Mouse (Mus musculus) urinary bladder, postnatal 4 days (tissue): ENCODE data around the gene Psen1.
A peak's percentile ranks its signal among the peaks of the same experiment; 100 is the strongest.

Source experiments
- DNase-seq, 2 experiments: peaks; one replicate each; pipeline ENCODE4 v3.0.0; 2021 to 2022; ENCODE audit warnings: low spot score in 2 of 2

Gene Psen1

DNA sequence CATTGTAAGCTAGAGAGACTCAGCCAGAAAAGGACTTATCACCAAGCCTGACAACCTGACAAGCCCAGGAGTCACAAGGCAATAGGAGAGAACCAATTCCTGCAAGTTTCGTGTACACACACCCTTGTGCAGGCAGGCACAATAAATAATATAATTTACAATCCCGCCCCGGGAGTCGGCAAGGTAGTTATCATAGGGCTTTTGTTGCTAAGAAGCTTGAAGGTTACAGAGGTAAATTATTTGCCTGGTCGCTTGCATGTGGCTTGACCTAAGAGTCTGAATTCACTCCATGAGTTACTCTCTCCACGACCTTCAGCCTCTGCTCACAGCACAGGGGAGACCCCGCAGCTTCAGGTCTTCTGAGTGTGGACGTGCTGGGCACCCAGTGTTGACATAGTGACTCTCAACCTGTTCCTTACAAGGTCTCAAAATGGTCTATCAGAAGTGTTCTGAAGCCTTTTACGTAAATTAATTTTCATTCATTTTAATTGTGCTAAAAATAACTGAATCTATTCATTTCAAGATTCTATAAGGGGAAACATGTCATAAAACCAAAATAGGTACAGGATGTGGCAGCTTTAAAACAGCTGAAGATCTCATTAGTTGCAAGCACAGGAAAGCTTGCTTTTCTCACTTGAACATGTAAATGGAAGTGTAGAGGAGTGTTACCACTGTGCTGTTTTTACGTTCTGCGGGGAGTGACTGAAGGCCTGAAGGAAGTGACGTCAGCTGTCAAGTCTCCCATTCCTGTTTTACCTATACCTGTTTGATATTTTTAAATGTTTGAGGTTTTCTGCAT, 38.8 kb downstream of the Psen1 start:
- no peak for DNase-seq

DNA sequence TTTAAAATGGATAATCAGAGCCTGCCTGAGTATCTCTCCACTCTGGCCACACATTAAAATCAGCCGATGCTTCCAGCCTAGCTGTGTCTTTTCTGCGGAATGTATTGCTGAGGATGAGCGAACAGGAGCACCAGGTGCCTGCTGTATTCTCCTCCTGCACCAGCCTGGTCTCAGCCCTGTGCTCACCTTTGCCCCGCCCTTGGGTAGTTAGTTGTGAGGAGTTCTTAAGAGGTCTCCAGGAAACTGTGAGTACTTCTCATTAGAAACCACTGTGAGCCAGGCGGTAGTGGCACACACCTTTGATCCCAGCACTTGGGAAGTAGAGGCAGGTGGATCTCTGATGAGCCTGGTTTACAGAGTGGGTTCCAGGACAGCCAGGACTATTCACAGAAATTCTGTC, 44.3 kb downstream of the Psen1 start:
- no peak for DNase-seq

DNA sequence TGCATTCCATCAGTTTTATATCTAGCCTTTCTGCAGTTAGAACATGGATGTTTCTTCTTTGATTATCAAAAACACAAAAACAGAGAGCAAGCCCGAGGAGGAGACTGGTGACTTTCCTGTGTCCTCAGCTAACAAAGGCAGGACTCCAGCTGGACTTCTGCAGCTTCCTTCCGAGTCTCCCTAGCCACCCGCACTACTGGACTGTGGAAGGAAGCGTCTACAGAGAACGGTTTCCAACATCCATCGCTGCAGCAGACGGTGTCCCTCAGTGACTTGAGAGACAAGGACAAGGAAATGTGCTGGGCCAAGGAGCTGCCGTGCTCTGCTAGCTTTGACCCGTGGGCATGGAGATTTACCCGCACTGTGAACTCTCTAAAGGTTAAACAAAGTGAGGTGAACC, 46.1 kb downstream of the Psen1 start:
- no peak for DNase-seq

DNA sequence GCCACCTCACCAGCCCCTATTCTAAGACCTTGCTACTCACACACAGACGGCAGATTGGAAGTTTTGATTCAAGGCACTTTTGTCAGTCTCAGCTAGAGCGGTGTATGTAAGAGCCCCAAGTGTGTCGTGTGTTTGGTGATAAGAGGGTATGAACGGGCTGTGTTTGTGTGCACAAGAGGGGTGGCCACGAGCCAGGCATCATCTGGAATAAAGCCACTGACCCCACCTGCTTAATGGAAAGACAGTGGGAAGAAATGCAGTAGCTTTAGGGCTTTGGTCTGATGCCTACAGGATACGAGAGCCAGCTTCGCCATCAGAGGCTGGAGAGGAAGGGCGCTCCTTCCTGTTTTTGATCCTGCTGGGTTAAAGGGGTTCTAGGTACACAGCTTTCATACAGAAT, 48.3 kb downstream of the Psen1 start:
- no peak for DNase-seq

DNA sequence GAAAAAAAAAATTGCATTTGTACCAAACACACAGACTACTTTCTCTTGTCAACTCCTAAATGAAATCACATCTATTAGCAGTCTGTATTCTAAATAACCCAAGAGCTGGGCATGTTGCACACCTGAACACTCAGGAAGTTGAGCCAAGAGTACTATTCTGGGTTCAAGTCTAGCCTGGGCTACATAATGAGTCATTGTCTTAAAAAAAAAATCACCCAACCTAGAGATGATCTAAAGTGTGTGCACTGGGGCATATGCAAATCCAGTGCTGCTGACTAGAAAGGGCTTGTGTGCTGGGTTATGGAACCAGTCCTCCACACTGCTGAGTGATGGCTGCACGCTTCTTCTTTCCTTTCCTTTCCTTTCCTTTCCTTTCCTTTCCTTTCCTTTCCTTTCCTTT, 50.7 kb downstream of the Psen1 start:
- DNase-seq = no peak

DNA sequence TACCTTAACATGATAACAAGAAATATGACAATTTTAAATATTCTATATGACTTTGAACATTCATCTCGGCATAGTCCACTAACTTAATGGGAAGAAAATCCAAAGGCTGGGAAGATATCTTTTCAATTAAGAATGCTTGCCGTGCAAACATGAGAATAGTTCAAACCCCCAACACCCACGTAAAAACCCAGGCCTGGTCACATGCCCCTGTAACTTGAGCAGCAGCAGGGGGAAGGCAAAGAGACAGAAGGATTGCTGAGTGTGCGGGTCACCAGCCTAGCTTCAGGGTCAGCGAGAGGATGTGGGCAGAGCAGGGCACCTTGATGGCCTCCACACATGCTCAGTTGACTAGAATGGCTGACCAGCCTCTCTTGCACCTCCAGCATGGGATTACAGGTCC, 53.8 kb downstream of the Psen1 start:
- DNase-seq = no peak

DNA sequence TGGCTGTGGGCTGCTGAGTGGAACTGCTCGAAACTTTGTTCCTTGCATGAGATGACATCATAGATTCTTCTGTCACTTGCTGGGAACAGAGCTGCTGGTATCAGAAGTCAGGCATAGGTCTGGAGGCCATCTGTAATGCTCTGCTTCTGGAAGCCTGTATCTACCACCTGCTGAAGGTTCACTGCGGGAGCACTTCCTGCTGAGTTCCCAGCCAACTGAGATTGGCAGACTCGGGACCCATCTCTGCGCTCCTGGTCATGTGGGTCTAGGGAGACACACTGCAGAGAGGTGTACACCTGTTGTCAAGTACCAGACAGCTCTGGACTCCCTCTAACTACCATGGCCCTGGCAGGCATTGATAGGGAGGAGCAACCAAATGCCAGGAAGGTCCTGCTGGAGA, 54.9 kb downstream of the Psen1 start:
- no peak for DNase-seq

DNA sequence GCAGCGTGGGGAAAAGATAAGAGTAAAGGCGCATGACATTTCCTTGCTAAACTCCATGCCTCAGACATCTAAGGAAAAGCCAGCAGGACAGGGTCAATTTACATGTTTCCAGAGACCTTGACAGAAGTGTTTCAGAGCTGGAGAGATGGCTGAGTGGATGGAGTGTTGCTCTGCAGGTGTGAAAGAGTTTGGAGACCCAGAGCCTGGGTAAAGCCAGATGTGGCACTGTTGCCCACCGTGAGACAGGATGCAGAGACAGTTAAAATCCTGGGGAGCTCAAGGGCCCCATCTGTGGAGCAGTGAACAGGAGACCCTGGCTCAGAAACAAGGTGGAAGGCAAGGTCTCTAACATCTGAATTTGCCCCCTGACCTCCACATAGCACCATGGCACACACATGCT, 55.8 kb downstream of the Psen1 start:
- no peak for DNase-seq

DNA sequence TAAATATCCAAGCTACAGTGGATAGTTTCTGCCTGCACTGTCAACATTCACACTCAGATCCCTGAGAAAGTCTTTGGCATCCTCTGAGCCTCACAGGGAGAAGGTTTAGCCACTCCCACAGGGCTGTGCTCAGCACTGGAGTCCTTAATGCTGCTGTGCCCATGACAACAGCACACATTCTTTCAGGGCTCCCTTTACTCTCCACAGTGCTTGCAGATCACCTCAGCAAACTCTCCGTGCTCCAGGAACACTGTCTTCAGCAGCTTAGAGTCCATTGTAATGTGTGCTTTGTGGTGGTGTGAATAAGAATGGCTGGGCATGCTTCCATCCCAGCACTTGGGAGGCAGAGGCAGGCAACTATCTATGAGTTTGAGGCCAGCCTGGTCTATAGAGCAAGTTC, 61.2 kb downstream of the Psen1 start:
- DNase-seq = no peak

DNA sequence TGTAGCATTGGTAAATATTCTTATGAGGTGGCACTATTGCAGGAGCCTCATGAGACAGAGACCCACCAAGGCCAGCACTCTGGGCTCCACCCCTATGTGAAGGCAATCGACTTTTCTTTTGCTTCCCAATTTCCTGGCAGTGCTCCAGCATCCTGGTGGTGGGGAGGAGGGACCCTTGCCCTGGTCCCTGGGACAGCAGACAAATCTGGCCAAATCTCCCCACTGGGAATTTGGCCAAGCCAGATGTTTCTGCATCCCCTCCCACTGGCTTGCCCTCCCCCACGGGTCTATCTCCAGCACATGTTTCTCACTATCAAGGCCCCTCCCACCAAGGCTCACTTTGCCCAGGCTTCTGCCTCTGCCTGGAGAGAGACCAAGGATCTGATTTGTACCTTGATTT, 64.5 kb downstream of the Psen1 start:
- DNase-seq = peak in 1 of 2 experiments; percentile 58

DNA sequence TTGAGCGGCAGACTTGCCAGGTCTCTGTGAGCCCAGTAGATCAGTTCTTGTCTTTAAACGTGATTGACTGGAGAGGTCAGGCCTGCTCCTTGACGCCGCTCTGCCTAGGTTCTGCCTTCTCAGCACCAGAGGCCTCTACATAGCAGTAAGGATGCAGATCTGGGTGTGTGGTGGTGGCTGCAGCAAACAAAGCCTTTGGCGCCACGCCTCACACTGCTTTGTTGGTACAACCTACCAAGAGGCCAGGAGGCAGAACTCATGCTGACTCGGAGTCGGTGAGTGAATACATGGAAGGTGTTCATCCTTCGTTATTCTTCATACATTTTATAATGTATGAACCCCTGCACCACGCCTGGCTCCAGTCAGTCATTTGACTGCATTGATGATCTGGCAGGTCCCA, 70.8 kb downstream of the Psen1 start:
- DNase-seq = no peak

DNA sequence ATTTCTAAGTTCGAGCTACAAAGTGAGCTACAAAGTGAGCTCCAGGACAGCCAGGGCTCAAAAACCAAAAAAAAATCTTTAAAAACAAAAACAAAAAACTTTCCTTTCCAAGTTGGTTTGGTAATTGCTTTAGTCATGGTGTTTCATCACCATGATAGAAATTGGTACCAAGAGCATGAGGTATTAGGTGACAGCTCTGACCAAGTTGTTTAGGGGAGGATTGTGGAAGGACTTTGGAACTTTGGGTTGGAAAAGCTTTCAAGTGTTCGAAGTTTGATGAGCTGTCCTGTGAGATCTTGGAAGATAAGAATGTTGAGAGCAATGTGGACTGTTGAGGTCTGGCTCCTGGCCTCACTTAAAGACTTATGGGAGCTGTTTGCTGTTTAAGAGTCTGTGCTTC, 72.2 kb downstream of the Psen1 start:
- DNase-seq = no peak

DNA sequence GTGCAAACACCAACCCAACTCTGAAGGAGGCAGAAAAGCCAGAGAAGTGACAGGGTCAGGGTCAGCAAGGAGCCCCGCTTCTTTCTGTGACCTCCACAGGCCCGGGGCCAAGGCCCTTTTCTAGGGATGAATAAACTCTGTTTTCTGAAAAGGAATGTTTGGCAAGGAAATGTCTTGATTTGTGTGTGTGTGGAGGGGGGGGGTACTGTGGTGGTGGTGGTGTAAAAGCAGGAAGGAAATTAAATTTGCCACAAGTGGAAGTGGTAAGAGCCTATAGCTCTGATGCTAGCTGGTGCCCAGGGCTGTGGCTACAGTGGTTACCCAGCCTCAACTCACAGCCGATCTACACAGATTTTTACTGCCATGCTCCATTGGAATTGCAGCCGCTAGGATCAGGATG, 74.8 kb downstream of the Psen1 start:
- no peak for DNase-seq

DNA sequence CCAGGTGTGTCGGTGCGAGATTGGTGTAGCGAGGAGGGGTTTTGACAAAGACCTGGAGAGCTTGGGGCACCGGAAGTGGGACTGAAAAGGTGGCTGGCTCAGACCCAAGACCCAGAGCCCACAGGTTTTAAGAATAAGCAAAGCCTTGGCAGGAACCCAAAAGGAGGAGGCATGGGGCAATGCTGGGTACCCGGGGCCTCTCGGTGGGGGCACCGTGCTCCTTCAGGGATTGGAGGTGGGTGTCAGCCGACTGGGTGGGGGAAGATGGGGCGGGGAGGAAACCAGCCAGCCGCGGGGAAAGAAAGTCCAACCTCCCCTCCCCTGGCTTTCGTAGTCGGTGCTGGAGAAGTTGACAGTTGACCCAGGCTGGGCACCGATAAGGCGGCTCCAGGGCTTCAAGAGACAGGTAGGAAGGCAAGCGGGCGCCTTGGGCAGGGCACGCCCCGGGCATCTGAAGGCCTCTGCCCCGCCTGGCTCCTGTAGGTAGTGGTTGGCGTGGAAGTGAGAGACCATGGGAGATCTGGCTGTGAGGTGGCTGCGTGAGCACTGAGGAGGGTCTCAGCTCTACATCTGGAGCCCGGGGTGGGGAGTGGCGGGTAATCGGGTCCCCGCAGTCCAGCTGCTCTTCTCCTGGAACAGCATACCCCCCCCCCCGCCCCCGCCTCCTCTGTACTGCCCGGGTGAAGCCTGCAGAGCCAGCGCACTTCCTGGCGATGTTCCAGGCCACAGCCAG, 75.5 kb downstream of the Psen1 start, which contains the start of gene Papln:
Gene Papln, plus strand, starts transcription at position 324 of the 733 bp plus-strand sequence.
- no peak for DNase-seq

DNA sequence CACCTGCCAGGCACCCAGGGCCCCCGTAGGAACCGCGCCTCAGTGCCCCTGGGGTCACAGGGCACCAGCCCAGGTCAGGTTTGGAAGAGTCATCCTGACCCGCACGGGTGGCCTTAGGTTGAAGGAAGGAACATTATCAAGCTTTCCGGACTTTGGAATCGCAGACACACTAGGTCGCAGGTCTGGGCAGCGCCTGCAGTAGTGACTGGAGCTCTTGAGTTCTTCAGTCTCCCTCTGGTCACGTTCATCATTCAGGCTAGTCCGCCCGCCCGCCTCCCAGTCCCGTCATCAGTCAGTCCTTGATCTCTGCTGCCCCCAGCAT, 76.1 kb downstream of the Psen1 start:
- DNase-seq = no peak

DNA sequence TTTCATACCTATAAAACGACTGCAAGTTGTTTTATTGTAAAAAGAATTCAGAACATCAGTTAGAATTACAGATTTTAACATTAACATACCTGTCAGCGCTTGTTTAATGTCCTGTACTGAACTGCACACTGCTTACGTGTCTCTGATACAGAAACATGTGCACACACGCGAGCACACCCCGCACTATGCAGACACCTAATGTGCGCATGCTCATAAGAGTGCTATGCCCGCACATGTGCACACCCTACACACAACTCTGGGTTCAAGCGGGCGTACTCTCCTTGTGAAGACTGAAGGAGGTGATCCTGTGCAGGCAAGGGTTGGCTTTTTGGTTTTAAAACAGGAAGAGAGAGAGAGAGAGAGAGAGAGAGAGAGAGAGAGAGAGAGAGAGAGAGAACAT, 76.6 kb downstream of the Psen1 start:
- no peak for DNase-seq

DNA sequence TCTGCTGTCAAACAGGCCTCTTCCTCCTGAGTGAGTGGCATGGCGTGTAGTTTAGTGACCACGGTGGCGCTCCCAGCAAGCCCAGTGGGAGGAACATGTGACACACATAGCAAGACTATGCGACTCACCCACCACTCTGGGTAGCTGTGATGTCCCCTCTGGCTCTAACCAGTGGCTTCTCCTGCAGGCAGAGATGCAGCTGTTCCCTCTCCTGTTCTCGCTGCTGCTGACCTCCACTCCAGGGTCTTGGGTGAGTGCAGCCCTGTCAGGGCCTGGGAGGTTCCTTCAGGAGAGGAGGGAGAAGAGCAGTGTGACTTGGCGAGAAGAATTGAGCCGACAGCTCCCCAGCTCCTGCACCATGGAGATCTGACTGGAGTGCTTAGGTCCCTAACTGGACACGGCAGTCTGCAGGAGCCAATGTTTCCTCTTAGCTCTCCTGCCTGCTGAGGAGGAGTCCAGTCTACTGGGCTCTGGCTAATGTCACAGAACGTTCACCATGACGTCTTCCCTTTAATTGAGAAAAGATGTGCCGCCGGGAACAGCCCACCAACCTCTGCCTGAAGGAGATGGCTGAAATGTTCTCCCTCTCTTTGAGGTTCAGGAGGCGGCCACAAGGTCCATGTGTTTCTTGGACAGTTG, 78.1 kb downstream of the Psen1 start:
- DNase-seq = no peak

DNA sequence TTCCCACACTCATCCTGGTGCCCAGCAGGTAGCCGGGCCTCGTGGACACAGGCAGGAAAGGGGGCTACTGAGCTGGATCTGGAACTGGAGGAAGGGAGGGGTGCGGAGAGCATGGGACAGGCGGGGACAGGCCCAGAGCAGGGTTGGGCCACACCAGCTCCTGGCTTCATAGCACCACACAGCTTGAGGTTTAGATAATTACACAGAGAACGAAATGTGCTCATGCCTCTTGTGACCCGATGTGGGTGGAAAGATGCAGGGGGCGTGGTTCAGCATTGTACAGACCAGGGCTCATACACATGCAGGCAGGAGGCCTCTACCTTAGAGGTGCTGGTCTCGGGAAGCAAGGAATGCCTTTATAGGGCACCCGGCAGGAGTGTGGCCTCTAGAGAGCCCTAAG, 79.9 kb downstream of the Psen1 start:
- DNase-seq = no peak

DNA sequence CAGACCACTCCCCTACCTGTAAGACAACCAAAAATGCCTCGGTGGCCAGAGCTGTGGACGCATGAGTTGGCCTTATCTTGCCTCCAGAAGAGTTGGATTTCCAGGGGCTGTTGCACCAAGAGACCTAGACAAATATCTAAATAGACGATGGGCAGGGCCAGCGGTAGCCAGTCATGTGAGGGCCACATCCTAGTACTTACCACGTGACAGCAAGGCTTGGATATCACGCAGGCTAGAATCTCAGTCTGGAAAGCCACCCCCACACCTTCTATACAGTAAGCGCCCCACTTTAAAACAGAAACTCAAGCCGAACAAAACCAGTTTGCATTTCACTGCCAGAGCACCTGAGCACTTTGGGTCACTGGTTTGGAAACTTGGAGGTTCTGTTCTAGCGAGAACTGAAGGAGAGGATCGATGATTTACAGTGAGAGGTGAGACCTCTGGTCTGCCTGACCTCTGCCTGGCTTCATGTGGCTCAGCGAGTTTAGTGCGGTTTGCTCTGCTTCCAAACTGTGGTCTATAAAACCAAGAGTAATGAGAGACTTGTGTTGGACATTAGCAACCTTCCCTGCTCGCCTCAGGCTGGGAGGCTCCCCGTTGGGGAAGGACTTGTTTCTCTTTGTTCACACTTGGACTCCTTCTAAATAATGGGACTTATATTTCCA, 80.4 kb downstream of the Psen1 start:
- DNase-seq = no peak

DNA sequence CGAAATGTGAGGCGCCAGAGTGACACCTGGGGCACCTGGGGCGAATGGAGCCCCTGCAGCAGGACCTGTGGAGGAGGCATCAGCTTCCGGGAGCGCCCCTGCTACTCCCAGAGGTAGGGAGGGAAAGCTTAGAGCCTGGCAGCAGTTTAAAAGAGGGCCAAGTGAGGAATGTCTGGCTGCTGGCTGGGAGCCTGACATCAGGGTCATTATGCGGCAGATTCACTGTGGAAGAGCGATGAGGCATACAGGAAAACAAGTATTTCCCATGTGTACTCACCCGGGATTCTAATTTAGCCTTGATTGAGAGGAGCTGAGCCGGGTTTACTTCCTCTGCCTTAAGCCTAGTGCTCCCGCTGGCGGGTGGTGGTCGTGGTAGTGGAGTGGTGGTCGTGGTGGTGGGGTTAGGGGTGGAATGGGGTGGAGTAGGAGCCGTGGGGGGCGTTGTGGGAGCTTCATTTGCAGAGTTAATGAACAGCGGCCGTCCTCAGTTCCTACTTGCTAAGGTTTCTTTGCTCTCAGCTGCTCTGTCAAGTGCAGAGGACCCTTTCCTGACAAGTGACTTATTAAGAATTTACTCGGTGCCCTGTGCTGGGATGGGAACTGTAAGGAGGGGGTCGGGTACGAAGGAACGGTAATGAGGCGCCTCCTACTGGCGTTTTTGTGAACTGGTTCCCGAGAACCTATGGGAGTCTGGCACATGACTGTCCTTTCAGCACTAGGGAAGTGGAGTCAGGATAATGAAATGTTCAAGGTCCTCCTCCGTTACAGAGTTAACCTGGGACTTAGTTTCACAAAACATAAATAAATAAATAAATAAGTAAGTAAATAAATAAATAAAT, 82.7 kb downstream of the Psen1 start:
- peak in 1 of 2 experiments; percentile 57 for DNase-seq

DNA sequence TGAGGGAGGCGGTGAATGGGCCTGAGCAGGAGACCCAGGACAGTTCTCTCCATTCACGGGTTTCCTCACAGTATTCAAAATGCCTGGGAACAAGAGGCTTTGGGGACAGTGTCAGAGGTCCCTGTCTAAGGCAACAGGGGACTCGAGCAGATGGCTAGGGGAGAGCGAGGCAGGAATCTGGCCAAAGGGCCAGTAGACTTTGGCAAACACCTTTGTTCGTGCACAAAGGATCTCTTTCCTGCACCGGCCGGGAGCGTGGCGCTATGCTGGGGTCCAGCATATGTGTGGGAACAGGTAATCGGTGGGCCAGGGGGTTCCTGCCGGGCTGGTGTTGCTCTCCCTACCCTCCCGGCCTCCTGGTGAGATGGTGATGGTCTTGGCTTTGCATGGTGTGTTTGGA, 87.7 kb downstream of the Psen1 start:
- DNase-seq = no peak

DNA sequence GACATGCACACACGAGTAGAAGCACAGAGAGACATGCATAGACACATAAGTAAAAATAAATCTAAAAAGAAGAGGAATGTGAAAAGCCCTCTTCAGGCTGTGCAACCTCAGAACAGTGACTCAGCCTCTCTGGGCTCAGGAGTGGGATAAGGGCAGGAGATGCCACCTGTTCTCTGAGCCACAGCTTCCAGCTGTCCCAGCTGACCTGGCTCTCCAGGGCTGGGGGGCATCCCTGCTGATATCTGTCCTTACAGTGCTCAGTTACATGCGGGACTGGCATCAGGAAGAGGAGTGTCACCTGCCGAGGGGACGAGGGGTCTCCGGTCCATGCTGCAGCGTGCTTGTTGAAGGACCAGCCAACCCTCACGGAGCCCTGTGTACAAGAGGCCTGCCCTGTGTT, 88.8 kb downstream of the Psen1 start:
- DNase-seq = no peak
